Mouse (Mus musculus): Measurements from ENCODE around the gene Slc39a3. TPM values are rescaled to one million over a fixed set of nuclear protein-coding genes. Genes with fewer than 3 reads are reported as not detected.

Slc39a3 gene
- total and polyA plus RNA-seq, 3 experiments = 15.6 to 19.5 TPM; not detected in 1

DNA sequence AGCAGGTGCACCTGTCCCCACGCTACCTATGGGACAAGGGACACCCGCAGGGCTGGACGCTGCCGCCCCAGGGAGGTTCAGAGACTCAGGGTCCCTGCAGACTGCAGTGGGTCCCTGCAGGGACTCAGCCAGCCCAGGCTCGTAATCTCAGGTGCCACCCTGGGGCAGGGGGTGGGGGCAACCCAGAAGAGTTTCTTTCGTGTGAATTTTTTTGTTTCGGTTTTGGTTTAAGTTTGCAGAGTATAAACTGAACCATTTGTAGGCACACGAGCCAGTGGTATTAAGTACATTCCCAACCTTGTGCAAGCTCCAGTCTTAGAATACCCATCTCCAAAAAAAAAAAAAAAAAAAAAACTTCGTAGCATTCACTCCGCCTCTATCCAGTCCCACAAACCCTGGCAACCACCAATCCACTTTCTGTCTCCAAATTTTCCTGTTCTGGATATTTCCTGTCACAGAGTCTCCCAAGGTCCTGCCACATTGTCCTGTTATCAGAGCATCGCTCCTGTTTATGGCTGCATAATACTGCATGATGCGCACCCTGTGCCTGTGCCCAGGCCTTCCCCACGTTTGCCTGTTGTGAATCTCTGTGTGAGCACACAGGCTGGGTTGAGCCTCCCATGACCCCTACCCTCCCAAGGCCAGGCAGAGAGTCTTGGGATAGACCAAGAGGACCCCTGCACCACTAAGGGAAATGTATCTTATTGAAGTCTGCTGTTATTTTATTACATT is 51.1 kb downstream of the Slc39a3 start:
- H3K9ac ChIP-seq (ENCODE audit: control insufficient read depth, low read depth, low read length, poor library complexity, severe bottlenecking) = no peak overlapping the region
- no peaks in the 10 kb centered on the region for H3K79me2 ChIP-seq (ENCODE audit: control insufficient read depth, insufficient read depth, low read length, poor library complexity)
- H3K27ac ChIP-seq (ENCODE audit: control insufficient read depth, low read depth, low read length) = no peak overlapping the region
- H3K4me3 ChIP-seq (ENCODE audit: control insufficient read depth in 1 of 2, insufficient read depth in 1 of 2, low read depth in 2 of 2, low read length in 2 of 2) = no peak overlapping the region
- no peaks in the 10 kb centered on the region for H3K36me3 ChIP-seq (ENCODE audit: control insufficient read depth in 1 of 2, insufficient read depth in 2 of 2, low read length in 2 of 2)
- no peaks in the 10 kb centered on the region for H3K9me3 ChIP-seq (replicated peaks; ENCODE audit: insufficient read depth, low read length)
- TF ChIP-seq TBP (IDR thresholded peaks at IDR 0.05; ENCODE audit: low read depth, low read length) (no peak), MAZ (IDR thresholded peaks at IDR 0.05; ENCODE audit: low read depth, low read length) (no peak), POLR2AphosphoS2 (IDR thresholded peaks at IDR 0.05; ENCODE audit: low read length) (no peak), USF1 (IDR thresholded peaks at IDR 0.05; ENCODE audit: low read depth, low read length) (no peak), HCFC1 (IDR thresholded peaks at IDR 0.05; ENCODE audit: low read depth, low read length) (no peak), CTCF (IDR thresholded peaks at IDR 0.05 in 2 of 3, conservative IDR thresholded peaks at IDR 0.05 in 1 of 3; ENCODE audit: control insufficient read depth in 1 of 3, insufficient read depth in 1 of 3, low read depth in 2 of 3, low read length in 3 of 3, poor library complexity in 1 of 3, severe bottlenecking in 1 of 3) (no peak), MAX (IDR thresholded peaks at IDR 0.05; ENCODE audit: low read length) (no peak), POLR2AphosphoS5 (IDR thresholded peaks at IDR 0.05; ENCODE audit: borderline replicate concordance, low read depth, low read length) (no peak), TAL1 (IDR thresholded peaks at IDR 0.05; ENCODE audit: low read length) (no peak)
- DNase-seq (ENCODE audit: low read depth, low spot score) = no peak
- H3K4me1 ChIP-seq (ENCODE audit: control insufficient read depth in 1 of 2, insufficient read depth in 2 of 2, low read length in 2 of 2) = no peaks in the 10 kb centered on the region
- no peaks in the 10 kb centered on the region for H3K27me3 ChIP-seq (ENCODE audit: control insufficient read depth in 1 of 2, insufficient read depth in 2 of 2, low read length in 2 of 2)

DNA sequence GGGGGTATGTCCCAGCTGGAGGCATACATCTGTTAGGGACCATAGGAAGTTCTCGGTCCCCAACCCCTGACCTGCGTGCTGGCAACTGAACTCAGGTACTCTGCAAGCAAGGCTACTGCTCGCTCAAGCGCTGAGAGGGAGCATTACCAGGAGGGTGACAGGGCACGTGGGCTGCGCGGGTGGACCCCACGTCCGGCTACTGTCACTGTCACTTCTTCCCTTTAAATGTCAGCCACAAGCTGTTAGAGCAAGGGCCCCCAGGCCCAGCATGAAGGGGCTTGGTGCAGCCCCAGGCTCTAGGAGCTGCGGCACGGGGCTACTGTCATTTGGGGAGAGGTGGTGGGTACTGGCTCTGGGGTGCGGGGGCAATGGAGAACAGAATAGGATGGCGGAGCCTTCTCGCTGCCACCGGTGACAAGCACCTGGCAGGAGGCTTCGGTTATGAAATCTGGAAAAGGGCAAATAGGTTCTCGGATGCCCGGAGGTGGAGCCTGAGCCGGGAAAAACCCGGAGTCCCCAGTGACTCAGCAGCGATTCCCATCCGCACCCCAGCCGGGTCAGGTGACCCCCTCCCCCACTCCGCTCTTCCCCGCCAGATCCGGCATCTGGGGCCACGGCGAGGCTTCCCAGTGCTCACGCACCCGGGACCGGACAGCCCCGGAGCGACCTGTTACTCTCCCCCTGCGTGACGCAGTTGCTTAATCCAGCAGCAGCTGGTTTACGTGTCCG is 51.8 kb downstream of the Slc39a3 start:
- H3K79me2 ChIP-seq (ENCODE audit: control insufficient read depth, insufficient read depth, low read length, poor library complexity) = no peaks in the 10 kb centered on the region
- H3K27me3 ChIP-seq (ENCODE audit: control insufficient read depth in 1 of 2, insufficient read depth in 2 of 2, low read length in 2 of 2) = no peaks in the 10 kb centered on the region
- no peaks in the 10 kb centered on the region for H3K36me3 ChIP-seq (ENCODE audit: control insufficient read depth in 1 of 2, insufficient read depth in 2 of 2, low read length in 2 of 2)
- TF ChIP-seq EP300 (IDR thresholded peaks at IDR 0.05; ENCODE audit: low read depth in 1 of 2, low read length in 2 of 2) (no peak), ETS1 (IDR thresholded peaks at IDR 0.05; ENCODE audit: low read depth, low read length) (no peak), POLR2AphosphoS5 (IDR thresholded peaks at IDR 0.05; ENCODE audit: borderline replicate concordance, low read depth, low read length) (no peak), E2F4 (IDR thresholded peaks at IDR 0.05; ENCODE audit: borderline replicate concordance, low read depth, low read length) (no peak), NELFE (IDR thresholded peaks at IDR 0.05; ENCODE audit: low read depth, low read length) (no peak), RCOR1 (IDR thresholded peaks at IDR 0.05; ENCODE audit: low read depth, low read length) (no peak), KAT2A (conservative IDR thresholded peaks at IDR 0.05; ENCODE audit: low read depth, low read length) (no peak), ELF1 (IDR thresholded peaks at IDR 0.05; ENCODE audit: low read depth, low read length) (no peak), CHD2 (IDR thresholded peaks at IDR 0.05; ENCODE audit: low read length) (no peak), ZKSCAN1 (IDR thresholded peaks at IDR 0.05; ENCODE audit: low read depth, low read length) (no peak), HCFC1 (IDR thresholded peaks at IDR 0.05; ENCODE audit: low read depth, low read length) (no peak), NRF1 (IDR thresholded peaks at IDR 0.05; ENCODE audit: insufficient read depth, low read depth, low read length, poor library complexity, severe bottlenecking) (no peak), POLR2AphosphoS2 (IDR thresholded peaks at IDR 0.05; ENCODE audit: low read length) (no peak), ZNF384 (IDR thresholded peaks at IDR 0.05; ENCODE audit: low read depth, low read length) (no peak), MYC (IDR thresholded peaks at IDR 0.05; ENCODE audit: low read depth, low read length) (no peak), ZMIZ1 (IDR thresholded peaks at IDR 0.05; ENCODE audit: low read depth, low read length) (no peak), CTCF (IDR thresholded peaks at IDR 0.05 in 2 of 3, conservative IDR thresholded peaks at IDR 0.05 in 1 of 3; ENCODE audit: control insufficient read depth in 1 of 3, insufficient read depth in 1 of 3, low read depth in 2 of 3, low read length in 3 of 3, poor library complexity in 1 of 3, severe bottlenecking in 1 of 3) (no peak), GABPA (IDR thresholded peaks at IDR 0.05; ENCODE audit: low read depth, low read length) (no peak), TAL1 (IDR thresholded peaks at IDR 0.05; ENCODE audit: low read length) (no peak), TBP (IDR thresholded peaks at IDR 0.05; ENCODE audit: low read depth, low read length) (no peak)
- H3K9me3 ChIP-seq (replicated peaks; ENCODE audit: insufficient read depth, low read length) = no peaks in the 10 kb centered on the region
- no peaks in the 10 kb centered on the region for H3K4me1 ChIP-seq (ENCODE audit: control insufficient read depth in 1 of 2, insufficient read depth in 2 of 2, low read length in 2 of 2)
- H3K4me3 ChIP-seq (ENCODE audit: control insufficient read depth in 1 of 2, insufficient read depth in 1 of 2, low read depth in 2 of 2, low read length in 2 of 2) = no peak overlapping the region
- H3K9ac ChIP-seq (ENCODE audit: control insufficient read depth, low read depth, low read length, poor library complexity, severe bottlenecking) = no peak overlapping the region
- no peak for DNase-seq (ENCODE audit: low read depth, low spot score)
- no peak overlapping the region for H3K27ac ChIP-seq (ENCODE audit: control insufficient read depth, low read depth, low read length)
